Mouse (Mus musculus): ENCODE results near the gene Fignl2.

Gene Fignl2

GRCm38 (mm10) chr15:101008386-101009010 lies 69.9 kb downstream of the Fignl2 start:
- in situ Hi-C loops (cut with MboI): no loop called here

- in situ Hi-C loops (cut with MboI): no loop called here
Measured at GRCm38 (mm10) chr15:101007236-101007635, 71.1 kb downstream of the Fignl2 start.

GRCm38 (mm10) chr15:101006251-101007040 lies 71.9 kb downstream of the Fignl2 start:
- in situ Hi-C loops (cut with MboI): no loop called here

- in situ Hi-C loops (cut with MboI): no loop called here
Measured at GRCm38 (mm10) chr15:101005717-101006116, 72.7 kb downstream of the Fignl2 start.

GRCm38 (mm10) chr15:101004538-101004937 lies 73.8 kb downstream of the Fignl2 start:
- in situ Hi-C loops (cut with MboI): no loop called here

GRCm38 (mm10) chr15:101002466-101002865 lies 75.9 kb downstream of the Fignl2 start:
- in situ Hi-C loops (cut with MboI): no loop called here

GRCm38 (mm10) chr15:101001685-101002084 lies 76.7 kb downstream of the Fignl2 start:
- in situ Hi-C loops (cut with MboI): no loop called here

Measured in mature B cell (primary cell).